Mouse (Mus musculus) small intestine, adult 2 months (tissue): ENCODE measurements around the gene Gak. TPM values are rescaled to one million over a fixed set of nuclear protein-coding genes. Genes with fewer than 3 reads are reported as not detected.

Experiments
- H3K27ac ChIP-seq: fragments of 200-500 bp; 2 replicates; pipeline ENCODE4 v1.5.1; 2012; ENCODE audit warnings: low read depth, low read length, control low read depth, inconsistent platforms; ENCODE audit not compliant: insufficient read depth
- H3K27me3 ChIP-seq: fragments of 200-500 bp; 2 replicates; pipeline ENCODE4 v1.6.1; 2012; ENCODE audit warnings: mild to moderate bottlenecking, moderate library complexity, low read length, inconsistent platforms; ENCODE audit not compliant: control insufficient read depth, insufficient read depth
- H3K36me3 ChIP-seq: fragments of 200-500 bp; 2 replicates; pipeline ENCODE4 v1.6.1; 2012; ENCODE audit warnings: mild to moderate bottlenecking, low read length, control low read depth, inconsistent platforms; ENCODE audit not compliant: control insufficient read depth, insufficient read depth
- H3K4me1 ChIP-seq: fragments of 200-500 bp; 2 replicates; pipeline ENCODE4 v1.6.1; 2012; ENCODE audit warnings: low read length, inconsistent platforms, mixed read lengths; ENCODE audit not compliant: control insufficient read depth, insufficient read depth, insufficient read length
- H3K4me3 ChIP-seq: fragments of 200-500 bp; 2 replicates; pipeline ENCODE4 v1.5.1; 2012; ENCODE audit warnings: low read depth, mild to moderate bottlenecking, control low read depth, inconsistent platforms, low read length, moderate library complexity
- CTCF ChIP-seq: fragments of 200-500 bp; IDR thresholded peaks from 2 replicates; pipeline ENCODE4 v1.5.1; 2012; ENCODE audit warnings: low read depth, mild to moderate bottlenecking, control low read depth, inconsistent platforms, low read length, moderate library complexity, mixed read lengths; ENCODE audit not compliant: insufficient replicate concordance, insufficient read length; ENCODE audit errors: extremely low read depth
- POLR2A ChIP-seq: fragments of 200-500 bp; IDR thresholded peaks from 2 replicates; pipeline ENCODE4 v1.6.1; 2012; ENCODE audit warnings: low read depth, mild to moderate bottlenecking, control low read depth, inconsistent platforms, low read length, moderate library complexity
- WGBS: fragments of 180-500 bp; shearing (Covaris S2); methylation state at CpG from one replicate; pipeline ENCODE4 v1.1.7; 2018; 5-methylcytosine and 5-hydroxymethylcytosine counted together
- polyA plus RNA-seq: library from polyadenylated mRNA; depleted of rRNA; stranded (reverse); fragments of >200 nt; gene quantifications from 2 replicates; pipeline ENCODE4 v1.2.3, GENCODE M21; 2012; rRNA removed

Gak gene
- polyA plus RNA-seq, 1 experiment = 152 TPM

GRCm38 (mm10) chr5:108543516-108544291, 85.9 kb downstream of the Gak start:
- H3K4me1 ChIP-seq = no peaks in the 10 kb centered on the region
- H3K27ac ChIP-seq = no peak overlapping the region
- H3K27me3 ChIP-seq = no peaks in the 10 kb centered on the region
- 64% methylated on average over 7 of the region's 7 CpGs for WGBS
- H3K4me3 ChIP-seq = no peak overlapping the region
- TF ChIP-seq POLR2A (no peak), CTCF (no peak)
- no peaks in the 10 kb centered on the region for H3K36me3 ChIP-seq

- 91% methylated on average over 2 of the region's 2 CpGs for WGBS
- H3K27me3 ChIP-seq = no peaks in the 10 kb centered on the region
- H3K36me3 ChIP-seq = no peaks in the 10 kb centered on the region
- no peak overlapping the region for H3K4me3 ChIP-seq
- H3K4me1 ChIP-seq = no peaks in the 10 kb centered on the region
- TF ChIP-seq POLR2A = no peak
- H3K27ac ChIP-seq = no peak overlapping the region
Observed at GRCm38 (mm10) chr5:108534188-108534587, 95.4 kb downstream of the Gak start.

- H3K4me3 ChIP-seq = no peak overlapping the region
- WGBS = 88% methylated on average over 3 of the region's 3 CpGs
- H3K27ac ChIP-seq = no peak overlapping the region
- H3K27me3 ChIP-seq = no peaks in the 10 kb centered on the region
- no peak for TF ChIP-seq POLR2A
- no peak for TF ChIP-seq CTCF
- no peaks in the 10 kb centered on the region for H3K4me1 ChIP-seq
- no peaks in the 10 kb centered on the region for H3K36me3 ChIP-seq
Observed at GRCm38 (mm10) chr5:108522597-108522996, 107.0 kb downstream of the Gak start.

- no peaks in the 10 kb centered on the region for H3K27me3 ChIP-seq
- TF ChIP-seq POLR2A (no peak), CTCF (no peak)
- H3K36me3 ChIP-seq = no peaks in the 10 kb centered on the region
- WGBS = 71% methylated on average over 3 of the region's 3 CpGs
- no peak overlapping the region for H3K27ac ChIP-seq
- no peak overlapping the region for H3K4me3 ChIP-seq
- H3K4me1 ChIP-seq = no peaks in the 10 kb centered on the region
Observed at GRCm38 (mm10) chr5:108521896-108522295, 107.7 kb downstream of the Gak start.

GRCm38 (mm10) chr5:108521016-108521415, 108.5 kb downstream of the Gak start:
- H3K36me3 ChIP-seq = no peaks in the 10 kb centered on the region
- no peaks in the 10 kb centered on the region for H3K4me1 ChIP-seq
- 56% methylated on average over 2 of the region's 2 CpGs for WGBS
- H3K4me3 ChIP-seq = no peak overlapping the region
- TF ChIP-seq CTCF (no peak), POLR2A (no peak)
- no peak overlapping the region for H3K27ac ChIP-seq
- no peaks in the 10 kb centered on the region for H3K27me3 ChIP-seq

- Histone ChIP-seq H3K36me3 (no peaks in the 10 kb centered on the region), H3K27ac (no peak overlapping the region), H3K4me3 (no peak overlapping the region), H3K27me3 (no peaks in the 10 kb centered on the region), H3K4me1 (no peaks in the 10 kb centered on the region)
- 67% methylated on average over 7 of the region's 7 CpGs for WGBS
- TF ChIP-seq POLR2A = no peak
- no peak for TF ChIP-seq CTCF
Observed at GRCm38 (mm10) chr5:108520153-108520552, 109.4 kb downstream of the Gak start.

Other genes starting within 250 kb of the Gak start
- gene Pde6b, start 241.4 kb downstream of the Gak start, polyA plus RNA-seq = not detected in 2 replicates
- 29.0 and 35.2 TPM in 2 replicates for gene Atp5k, start 195.3 kb downstream of the Gak start, polyA plus RNA-seq
- 4.0 and 12.8 TPM in 2 replicates for gene Mfsd7a, start 180.9 kb downstream of the Gak start, polyA plus RNA-seq
- gene Pcgf3, start 168.5 kb downstream of the Gak start, polyA plus RNA-seq = 3.3 and 5.1 TPM in 2 replicates
- gene Cplx1, start 79.7 kb downstream of the Gak start, polyA plus RNA-seq = 0.25 and 0.29 TPM in 2 replicates
- gene Tmem175, start within 50 bp of the Gak start, polyA plus RNA-seq = 18.3 and 31.1 TPM in 2 replicates
- 15.0 and 20.1 TPM in 2 replicates for gene Idua, start 30.6 kb upstream of the Gak start, polyA plus RNA-seq
- 39.8 and 77.0 TPM in 2 replicates for gene Dgkq, start 39.9 kb upstream of the Gak start, polyA plus RNA-seq
- gene Slc26a1, start 45.8 kb upstream of the Gak start, polyA plus RNA-seq = not detected in 2 replicates
- gene Fgfrl1, start 62.6 kb upstream of the Gak start, polyA plus RNA-seq = 12.1 and 34.1 TPM in 2 replicates
- 0.14 and 2.7 TPM in 2 replicates for gene Rnf212, start 145.2 kb upstream of the Gak start, polyA plus RNA-seq
- 0.61 TPM in 1 of 2 replicates, not detected in the other for gene Tmed11, start 165.6 kb upstream of the Gak start, polyA plus RNA-seq
- 0.01 TPM in 1 of 2 replicates, not detected in the other for gene Vmn2r8, start 179.1 kb upstream of the Gak start, polyA plus RNA-seq
- gene Vmn2r9, start 222.8 kb upstream of the Gak start, polyA plus RNA-seq = not detected in 2 replicates